Mouse (Mus musculus) heart, embryonic 16.5 days (tissue): ENCODE measurements around the gene Gabrr1. TPM values are rescaled to one million over a fixed set of nuclear protein-coding genes. Genes with fewer than 3 reads are reported as not detected.

Experiments
- ATAC-seq: fragments of 200-750 bp; cut with Nextera tagmentation; replicated peaks from 2 replicates; pipeline ENCODE4 v1.8.0; 2017; ENCODE audit warnings: moderate number of reproducible peaks; ENCODE audit not compliant: insufficient read depth, low FRiP score; ENCODE audit errors: extremely low read depth
- H3K27ac ChIP-seq: fragments of 300-500 bp; sonication (generic); 2 replicates; pipeline ENCODE4 v1.5.1; 2014; ENCODE audit warnings: mild to moderate bottlenecking, low read length, control low read depth, moderate library complexity
- H3K27me3 ChIP-seq: fragments of 300-500 bp; sonication (generic); 2 replicates; pipeline ENCODE4 v1.6.1; 2014; ENCODE audit warnings: low read length, mixed read lengths; ENCODE audit not compliant: control insufficient read depth, insufficient read depth
- H3K36me3 ChIP-seq: fragments of 300-500 bp; sonication (generic); 2 replicates; pipeline ENCODE4 v1.6.1; 2014; ENCODE audit not compliant: control insufficient read depth, insufficient read depth
- H3K4me1 ChIP-seq: fragments of 300-500 bp; sonication (generic); 2 replicates; pipeline ENCODE4 v1.6.1; 2014; ENCODE audit warnings: low read length, mixed read lengths; ENCODE audit not compliant: control insufficient read depth, insufficient read depth
- H3K4me2 ChIP-seq: fragments of 300-500 bp; sonication (generic); 2 replicates; pipeline ENCODE4 v1.6.1; 2014; ENCODE audit warnings: low read depth, mild to moderate bottlenecking, control low read depth, low read length
- H3K4me3 ChIP-seq: fragments of 300-500 bp; sonication (generic); 2 replicates; pipeline ENCODE4 v1.5.1; 2014; ENCODE audit warnings: mild to moderate bottlenecking, control low read depth, low read length
- H3K9ac ChIP-seq: fragments of 300-500 bp; sonication (generic); 2 replicates; pipeline ENCODE4 v1.6.1; 2014; ENCODE audit warnings: low read length, control low read depth
- H3K9me3 ChIP-seq: fragments of 300-500 bp; sonication (generic); replicated peaks from 2 replicates; pipeline ENCODE4 v1.6.1; 2016; ENCODE audit warnings: low read length; ENCODE audit not compliant: control insufficient read depth
- WGBS: fragments of 180-500 bp; shearing (Covaris S2); extraction: QIAGEN DNeasy Blood & Tissue Kit; methylation state at CpG from one replicate; pipeline ENCODE4 v1.1.7; 2014; 5-methylcytosine and 5-hydroxymethylcytosine counted together
- polyA plus RNA-seq: library from polyadenylated mRNA; unstranded; fragments of >200 nt; fragmentation: Nextera tagmentation; extraction: Ambion mirVana; gene quantifications from 2 replicates; pipeline ENCODE4 v1.2.1, GENCODE M21; 2015

The Gabrr1 gene
- polyA plus RNA-seq, 1 experiment from 2014 or later, result 0.12 TPM

DNA sequence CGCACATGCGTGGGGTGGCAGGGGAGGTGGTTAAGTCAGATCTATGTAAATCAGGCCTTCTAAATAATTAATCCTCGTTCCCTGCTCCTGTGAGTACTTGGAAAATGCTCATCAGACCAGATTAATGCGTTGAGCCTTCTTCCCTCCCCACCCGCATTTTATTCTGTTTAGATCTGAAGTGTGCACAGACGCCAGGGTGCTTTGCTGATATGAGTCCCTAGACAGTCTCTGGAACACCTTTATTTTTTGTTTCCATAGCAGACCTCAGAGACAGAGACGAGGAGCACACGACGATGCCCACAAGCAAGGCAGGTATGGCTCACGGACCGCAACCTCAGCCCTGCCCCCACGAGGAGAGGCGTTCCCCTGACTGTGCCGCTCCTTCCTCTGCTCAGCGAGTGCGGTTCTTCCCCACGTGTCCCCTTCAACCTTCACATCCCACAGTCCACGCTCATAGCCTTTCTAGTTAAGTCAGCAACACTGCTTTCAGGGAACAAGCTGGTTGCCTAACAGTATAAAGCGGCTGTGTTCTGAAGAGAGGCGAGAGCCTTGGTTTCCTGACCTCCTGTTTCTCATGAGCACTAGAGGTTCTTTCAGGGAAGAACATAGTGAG lies 14.5 kb downstream of the Gabrr1 start:
- ATAC-seq, result no peak
- WGBS, result 30% methylated on average over 20 of the region's 20 CpGs
- H3K36me3 ChIP-seq, result no peaks in the 10 kb centered on the region

DNA sequence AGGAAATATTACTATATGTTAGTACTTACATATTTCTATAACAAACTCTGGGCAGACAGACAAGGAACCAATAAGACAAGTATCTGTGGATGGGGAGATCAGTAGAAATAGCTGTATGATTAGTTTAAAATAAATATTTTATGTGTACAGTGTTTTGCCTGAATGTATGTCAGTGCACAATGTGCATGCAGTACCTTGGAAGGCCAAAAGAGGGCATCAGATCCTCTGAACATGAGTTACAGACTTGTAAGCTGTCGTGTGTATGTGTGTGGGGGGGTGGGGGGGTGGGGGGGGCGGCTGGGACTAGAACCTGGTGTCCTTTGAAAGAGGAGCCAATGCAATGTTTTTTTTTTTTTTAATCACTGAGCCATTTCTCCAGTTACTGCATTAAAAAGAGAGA lies 15.5 kb downstream of the Gabrr1 start:
- 6% methylated on average over 2 of the region's 2 CpGs for WGBS
- no peak for ATAC-seq
- no peak overlapping the region for H3K4me3 ChIP-seq
- H3K4me1 ChIP-seq, result no peaks in the 10 kb centered on the region; the same call in 1 of the 2 replicates
- H3K9ac ChIP-seq, result no peak overlapping the region
- no peak overlapping the region for H3K4me2 ChIP-seq
- peaks cover 5% of the 10 kb centered on the region; the same call in 1 of the 2 replicates for H3K27me3 ChIP-seq
- H3K36me3 ChIP-seq, result no peaks in the 10 kb centered on the region
- H3K9me3 ChIP-seq, result no peaks in the 10 kb centered on the region
- H3K27ac ChIP-seq, result no peak overlapping the region

More for the DNA sequence above, 14.5 kb downstream of the Gabrr1 start:
- H3K4me2 ChIP-seq, result peak overlapping the region; percentile 52
- no peaks in the 10 kb centered on the region; the same call in 1 of the 2 replicates for H3K9me3 ChIP-seq
- H3K9ac ChIP-seq, result no peak overlapping the region
- H3K4me3 ChIP-seq, result peak overlapping the region; percentile 8; the same call in 1 of the 2 replicates
- H3K27me3 ChIP-seq, result peaks cover 5% of the 10 kb centered on the region; the same call in 1 of the 2 replicates
- H3K4me1 ChIP-seq, result no peaks in the 10 kb centered on the region; the same call in 1 of the 2 replicates
- H3K27ac ChIP-seq, result no peak overlapping the region

DNA sequence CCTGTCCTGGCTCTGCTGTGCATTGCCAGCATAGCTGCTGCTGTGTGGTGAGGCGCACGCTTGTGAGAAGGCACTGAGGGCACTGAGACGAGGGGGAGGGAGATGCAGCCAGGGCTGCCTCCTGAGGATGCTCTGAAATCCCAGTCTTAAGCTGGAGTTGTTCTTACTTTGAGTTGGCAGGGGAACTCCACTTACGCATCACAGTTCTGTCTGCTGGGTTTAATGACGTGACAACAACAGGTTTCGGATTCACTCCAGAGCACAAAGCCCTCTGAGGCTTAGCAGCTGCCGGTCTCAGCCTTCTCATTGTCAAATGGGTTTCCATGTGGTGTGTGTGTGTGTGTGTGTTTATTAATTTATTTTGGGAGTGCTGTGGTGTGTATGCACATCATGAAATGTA lies 16.8 kb downstream of the Gabrr1 start:
- no peak overlapping the region for H3K4me3 ChIP-seq
- 69% methylated on average over 7 of the region's 7 CpGs for WGBS
- H3K36me3 ChIP-seq, result no peaks in the 10 kb centered on the region
- H3K9me3 ChIP-seq, result no peaks in the 10 kb centered on the region
- H3K4me2 ChIP-seq, result no peak overlapping the region
- H3K27ac ChIP-seq, result no peak overlapping the region
- H3K27me3 ChIP-seq, result peaks cover 5% of the 10 kb centered on the region; the same call in 1 of the 2 replicates
- no peaks in the 10 kb centered on the region; the same call in 1 of the 2 replicates for H3K4me1 ChIP-seq
- no peak for ATAC-seq
- no peak overlapping the region for H3K9ac ChIP-seq

DNA sequence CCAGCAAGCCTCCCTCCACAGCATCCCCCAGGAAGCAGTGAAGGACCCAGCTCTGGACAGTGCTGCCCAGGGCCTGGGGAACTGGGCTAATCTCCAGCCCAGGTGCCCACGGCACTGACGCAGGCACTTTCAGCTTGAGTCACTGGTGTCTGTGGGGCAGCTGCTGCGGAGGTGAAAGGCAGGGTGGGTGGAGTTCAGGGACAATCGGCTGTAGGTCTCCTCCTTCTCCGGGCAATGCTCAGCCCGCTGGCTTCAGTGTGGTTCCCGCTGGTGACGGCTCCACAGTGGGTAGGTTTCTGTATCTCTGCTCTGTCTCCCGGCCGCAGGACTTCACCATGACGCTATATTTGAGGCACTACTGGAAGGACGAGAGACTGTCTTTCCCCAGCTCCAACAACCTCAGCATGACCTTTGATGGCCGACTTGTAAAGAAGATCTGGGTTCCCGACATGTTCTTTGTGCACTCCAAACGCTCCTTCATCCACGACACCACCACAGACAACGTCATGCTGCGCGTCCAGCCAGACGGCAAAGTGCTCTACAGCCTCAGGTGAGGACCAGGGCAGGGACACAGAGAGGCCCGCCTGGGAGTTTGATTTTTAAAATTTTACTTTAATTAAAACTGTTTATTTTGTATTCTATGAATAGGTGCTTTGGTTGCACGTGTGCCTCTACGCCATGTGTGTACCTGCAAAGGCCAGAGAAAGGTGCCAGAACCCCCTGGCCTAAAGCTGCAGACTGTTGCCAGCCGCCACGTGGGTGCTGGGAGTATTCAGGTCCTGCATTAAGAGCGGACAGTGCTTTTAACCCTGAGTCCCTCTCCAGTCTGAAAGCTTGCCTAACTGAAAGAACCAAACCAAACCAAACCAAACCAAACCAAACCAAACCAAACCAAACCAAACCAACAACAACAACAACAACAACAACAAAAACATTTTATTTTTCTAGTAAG lies 20.0 kb downstream of the Gabrr1 start:
- Histone ChIP-seq H3K4me1 (no peaks in the 10 kb centered on the region; the same call in 1 of the 2 replicates), H3K36me3 (no peaks in the 10 kb centered on the region)
- WGBS, result 83% methylated on average over 26 of the region's 26 CpGs

DNA sequence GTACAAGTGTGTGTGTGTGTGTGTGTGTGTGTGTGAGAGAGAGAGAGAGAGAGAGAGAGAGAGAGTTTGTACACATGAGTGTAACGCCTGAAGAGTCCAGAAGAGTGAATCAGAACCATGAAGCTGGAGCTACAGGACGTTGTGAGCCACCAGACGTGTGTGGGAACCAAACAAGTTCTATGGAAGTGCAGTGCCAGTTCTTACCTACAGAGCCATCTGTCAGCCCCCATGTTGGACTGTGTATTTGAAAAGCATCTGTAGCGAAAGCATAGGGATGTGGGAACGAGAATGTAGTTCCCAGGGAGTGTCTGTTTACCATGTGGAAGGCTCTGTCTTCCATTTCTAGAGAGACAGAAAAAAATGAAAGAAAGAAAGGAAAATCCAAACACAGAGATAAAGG lies 51.2 kb downstream of the Gabrr1 start:
- ATAC-seq, result no peak
- Histone ChIP-seq H3K36me3 (peaks cover 3% of the 10 kb centered on the region), H3K9ac (no peak overlapping the region), H3K27me3 (no peaks in the 10 kb centered on the region; the same call in 1 of the 2 replicates), H3K9me3 (no peaks in the 10 kb centered on the region), H3K4me2 (no peak overlapping the region), H3K4me1 (peaks cover 3% of the 10 kb centered on the region; the same call in 1 of the 2 replicates), H3K4me3 (no peak overlapping the region), H3K27ac (no peak overlapping the region)
- WGBS, result 86% methylated on average over 5 of the region's 5 CpGs

More for the DNA sequence above, 20.0 kb downstream of the Gabrr1 start:
- Histone ChIP-seq H3K4me2 (no peak overlapping the region), H3K9ac (no peak overlapping the region), H3K27me3 (no peaks in the 10 kb centered on the region), H3K9me3 (no peaks in the 10 kb centered on the region), H3K27ac (no peak overlapping the region), H3K4me3 (no peak overlapping the region)
- no peak for ATAC-seq

DNA sequence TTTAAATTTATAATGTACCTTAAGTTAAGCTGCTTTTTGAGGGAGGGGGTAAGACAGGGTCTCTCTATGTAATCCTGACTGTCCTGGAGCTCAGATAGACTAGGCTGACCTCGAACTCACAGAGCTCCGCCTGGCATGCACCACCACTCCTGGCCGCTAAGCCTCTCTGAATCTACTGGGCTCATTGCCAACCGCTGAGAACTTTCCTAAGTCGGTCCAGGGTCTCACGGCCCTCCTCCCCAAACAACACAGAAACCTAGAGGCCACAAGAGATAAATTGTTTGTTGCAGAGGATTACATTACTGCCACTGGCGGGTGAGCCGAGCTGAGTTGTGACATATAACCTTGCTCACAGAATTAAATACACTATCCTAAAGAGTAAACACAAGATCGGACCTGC lies 55.8 kb downstream of the Gabrr1 start:
- WGBS, result 18% methylated on average over 9 of the region's 9 CpGs
- Histone ChIP-seq H3K4me1 (peaks cover 3% of the 10 kb centered on the region; the same call in 1 of the 2 replicates), H3K36me3 (no peaks in the 10 kb centered on the region; the same call in 1 of the 2 replicates), H3K9me3 (no peaks in the 10 kb centered on the region), H3K4me3 (peak overlapping the region; percentile 72), H3K4me2 (peak overlapping the region; percentile 87), H3K27ac (peak overlapping the region; percentile 51; the same call in 1 of the 2 replicates), H3K9ac (no peak overlapping the region), H3K27me3 (no peaks in the 10 kb centered on the region; the same call in 1 of the 2 replicates)
- no peak for ATAC-seq

DNA sequence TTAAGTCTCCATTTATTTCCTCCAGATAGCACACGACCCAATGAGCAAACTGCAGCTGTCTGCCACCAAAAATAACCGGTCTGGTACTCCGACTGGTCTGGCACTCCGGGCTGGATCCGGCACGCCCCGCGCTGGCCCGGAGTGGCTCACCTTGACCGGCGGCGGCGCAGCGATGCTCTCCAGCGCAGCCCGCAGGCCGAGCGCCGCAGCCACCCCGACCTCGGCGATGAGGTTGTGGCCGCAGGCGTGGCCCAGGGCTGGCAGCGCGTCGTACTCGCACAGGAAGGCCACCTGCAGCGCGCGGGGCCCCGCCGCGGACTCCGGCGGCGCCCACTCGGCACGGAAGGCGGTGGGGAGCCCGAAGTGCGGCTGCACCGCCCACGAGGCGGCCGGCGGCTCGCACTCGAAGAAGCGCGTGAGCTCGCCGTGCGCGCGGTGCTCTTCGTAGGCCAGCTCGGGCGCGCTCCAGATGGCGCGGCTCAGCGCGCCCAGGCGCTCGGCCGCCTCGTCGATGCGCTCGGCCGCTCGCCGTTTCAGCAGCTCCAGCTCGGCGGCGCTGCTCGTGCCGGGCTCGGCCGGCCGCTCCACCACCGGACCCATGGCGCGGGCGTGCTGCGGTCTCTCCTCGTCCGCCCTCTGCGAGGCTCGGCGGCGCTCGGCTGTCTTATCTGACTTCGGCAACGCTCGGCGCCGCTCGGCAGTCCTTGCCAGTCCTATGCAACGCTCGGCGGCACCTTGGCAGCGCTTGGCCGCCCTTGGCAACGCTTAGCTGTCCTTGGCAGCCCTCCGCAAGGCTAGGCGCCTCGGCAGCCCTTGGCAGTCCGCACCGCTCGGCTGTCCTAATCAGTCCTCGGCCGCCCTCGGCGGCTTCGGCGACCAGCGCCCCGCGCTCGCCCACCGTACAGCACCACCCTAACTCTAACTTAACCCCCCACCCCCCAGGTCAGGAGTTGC lies 56.7 kb downstream of the Gabrr1 start:
- ATAC-seq, result peak; percentile 89
- H3K9ac ChIP-seq, result peak overlapping the region; percentile 83

DNA sequence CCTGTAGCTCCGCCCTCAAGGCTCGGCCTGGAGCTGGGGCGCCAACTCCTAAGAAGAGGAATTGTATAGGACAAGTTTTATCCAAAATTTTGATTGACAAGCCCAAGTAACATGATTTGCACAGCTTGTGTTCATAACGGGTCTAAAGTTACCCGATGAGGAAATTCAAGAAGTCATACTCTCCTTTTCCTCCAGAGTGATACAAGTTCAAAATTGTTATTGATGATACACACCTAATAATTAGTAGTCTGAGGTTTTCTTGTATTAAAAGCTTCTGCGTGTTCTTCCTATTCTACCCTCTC lies 57.4 kb downstream of the Gabrr1 start, which contains the start of gene Pm20d2:
Pm20d2 (minus strand) TSS at position 3 of the 302 bp plus-strand sequence.
- peak within 1 kb of the TSS; percentile 87 for H3K4me2 ChIP-seq
- no peaks in the 10 kb centered on the region; the same call in 1 of the 2 replicates for H3K27me3 ChIP-seq
- H3K4me1 ChIP-seq, result peaks cover 3% of the 10 kb centered on the region; the same call in 1 of the 2 replicates
- peak within 1 kb of the TSS; percentile 72 for H3K4me3 ChIP-seq
- ATAC-seq, result no peak
- 19% methylated on average over 6 of the region's 6 CpGs for WGBS
- H3K9ac ChIP-seq, result peak within 1 kb of the TSS; percentile 83
- H3K27ac ChIP-seq, result peak within 1 kb of the TSS; percentile 92
- no peaks in the 10 kb centered on the region for H3K36me3 ChIP-seq
- H3K9me3 ChIP-seq, result peaks cover 1% of the 10 kb centered on the region; the same call in 1 of the 2 replicates

More for the DNA sequence above, 56.7 kb downstream of the Gabrr1 start:
- H3K27me3 ChIP-seq, result no peaks in the 10 kb centered on the region; the same call in 1 of the 2 replicates
- H3K4me3 ChIP-seq, result peak overlapping the region; percentile 72
- H3K9me3 ChIP-seq, result no peaks in the 10 kb centered on the region
- peak overlapping the region; percentile 92 for H3K27ac ChIP-seq
- WGBS, result under 1% methylated on average over 123 of the region's 123 CpGs
- peaks cover 3% of the 10 kb centered on the region; the same call in 1 of the 2 replicates for H3K4me1 ChIP-seq
- H3K36me3 ChIP-seq, result no peaks in the 10 kb centered on the region
- H3K4me2 ChIP-seq, result peak overlapping the region; percentile 87
